Mouse (Mus musculus): ENCODE results near the gene Chrna1.
A peak's percentile ranks its signal among the peaks of the same experiment; 100 is the strongest.

The Chrna1 gene

DNA sequence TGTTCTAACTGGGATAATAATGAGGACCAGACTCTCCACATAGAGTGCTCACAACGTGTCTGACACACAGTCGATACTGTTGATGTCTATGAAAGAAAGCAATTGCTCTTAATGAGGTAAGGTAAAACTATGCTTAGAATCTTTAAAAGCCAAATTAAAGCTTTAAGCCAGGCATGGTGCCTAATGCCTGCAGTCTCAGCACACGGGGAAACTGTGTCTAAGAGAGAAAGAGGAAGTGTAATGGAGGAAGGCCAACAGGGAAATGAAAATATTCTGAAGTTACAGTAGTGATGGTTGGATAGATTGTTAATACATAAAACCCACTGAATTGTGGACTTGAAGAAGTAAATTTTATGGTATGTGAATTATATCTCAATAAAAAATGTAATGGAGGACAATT is 25.7 kb downstream of the Chrna1 start:
- no peak for DNase-seq

- no peak for DNase-seq
Observed at GRCm38 (mm10) chr2:73552926-73553325, 27.2 kb downstream of the Chrna1 start.

- DNase-seq, result peak in 1 of 2 experiments; percentile 53
Observed at GRCm38 (mm10) chr2:73550725-73551124, 29.4 kb downstream of the Chrna1 start.

- no peak for DNase-seq
Observed at GRCm38 (mm10) chr2:73548542-73548941, 31.6 kb downstream of the Chrna1 start.

GRCm38 (mm10) chr2:73547256-73547655 is 32.9 kb downstream of the Chrna1 start:
- no peak for DNase-seq

- no peak for DNase-seq
Observed at GRCm38 (mm10) chr2:73545556-73545955, 34.6 kb downstream of the Chrna1 start.

GRCm38 (mm10) chr2:73540450-73541162 is 39.5 kb downstream of the Chrna1 start:
- DNase-seq, result peak in 1 of 2 experiments; percentile 47

DNA sequence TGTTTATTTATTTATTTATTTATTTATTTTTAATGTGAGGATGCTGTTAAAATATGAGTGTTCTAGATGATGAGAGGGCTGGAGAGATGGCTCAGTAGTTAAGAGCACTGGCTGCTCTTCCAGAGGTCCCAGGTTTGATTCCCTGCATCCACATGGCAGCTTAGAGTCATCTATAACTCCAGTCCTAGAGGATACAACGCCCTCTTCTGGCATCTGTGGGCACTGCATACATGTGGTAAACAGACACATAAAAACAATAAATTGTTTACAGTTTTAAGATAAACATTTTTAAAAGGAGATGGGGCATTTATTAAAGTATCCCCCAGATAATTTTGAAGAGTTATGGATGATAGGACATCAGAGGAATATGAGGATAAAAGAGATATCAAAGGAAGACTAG is 40.4 kb downstream of the Chrna1 start:
- DNase-seq, result peak in 1 of 2 experiments; percentile 38

DNA sequence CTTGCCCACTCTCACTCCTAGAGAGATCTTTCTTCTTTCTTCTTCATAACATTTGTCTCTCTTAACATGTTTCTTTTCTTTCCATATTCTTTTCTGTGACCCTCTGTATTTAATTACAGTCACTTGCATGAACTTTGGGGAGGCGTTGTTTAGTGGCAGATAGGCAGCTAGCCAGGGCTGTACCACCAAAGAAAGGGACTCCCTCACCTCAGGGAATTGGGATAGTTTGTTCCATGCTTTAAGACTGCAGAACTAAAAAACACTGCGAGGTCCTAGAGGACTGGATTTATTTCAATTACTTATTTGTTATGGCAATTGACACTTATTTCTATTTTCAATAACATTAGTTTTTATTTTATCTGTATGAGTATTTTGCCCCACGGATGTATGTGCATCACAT is 41.0 kb downstream of the Chrna1 start:
- no peak for DNase-seq

DNA sequence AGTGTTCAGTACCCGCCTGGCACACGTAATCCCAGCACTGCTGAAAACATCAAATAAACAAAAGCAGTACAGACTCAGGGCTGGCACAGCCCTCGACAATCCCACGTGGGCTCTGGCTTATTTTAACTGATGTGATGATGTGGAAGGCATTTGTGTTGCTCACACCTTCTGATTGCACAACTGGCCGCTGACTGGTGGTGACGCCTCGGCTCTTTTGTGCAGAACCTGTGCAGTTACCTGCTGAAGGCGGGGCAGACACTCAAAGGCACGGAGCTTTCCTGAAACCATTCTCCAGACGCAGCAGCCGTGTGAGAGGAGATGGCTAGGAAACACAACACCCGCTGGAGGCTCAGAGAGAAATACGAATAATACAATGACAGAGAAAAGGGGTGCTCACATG is 41.5 kb downstream of the Chrna1 start:
- no peak for DNase-seq

DNA sequence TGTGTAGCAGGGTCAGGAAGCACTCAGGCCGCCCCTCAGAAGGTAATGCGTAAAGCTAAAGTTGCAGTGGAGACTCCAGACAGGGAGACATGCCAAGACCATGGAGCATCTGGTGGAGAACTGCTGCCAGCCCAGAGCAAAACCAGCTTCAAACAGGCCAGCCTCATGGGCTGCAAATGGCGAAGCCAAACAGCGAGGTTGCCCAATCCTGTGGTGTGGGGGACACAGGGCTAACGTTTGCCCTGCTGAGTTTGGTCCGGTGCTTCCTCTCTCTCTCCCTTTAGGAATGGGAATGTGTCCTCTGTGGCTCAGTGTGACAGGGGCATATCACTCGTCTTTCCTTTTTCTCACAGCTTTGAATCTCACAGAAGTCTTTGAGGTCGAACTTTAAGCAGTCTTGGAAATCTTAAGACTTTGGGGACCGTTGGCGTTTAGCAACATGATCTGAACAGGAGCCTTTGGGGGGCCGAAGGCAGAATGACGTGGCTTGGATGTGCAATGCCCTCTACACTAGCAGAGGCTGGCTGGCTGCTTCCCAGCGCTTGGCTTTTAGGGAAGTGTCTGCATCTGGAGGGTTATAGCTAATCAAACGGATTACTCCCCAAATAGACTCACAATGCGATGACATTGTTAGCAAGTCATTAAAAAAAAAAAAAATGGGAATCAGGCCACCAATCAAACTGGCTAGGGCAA is 43.9 kb downstream of the Chrna1 start:
- DNase-seq, result no peak

DNA sequence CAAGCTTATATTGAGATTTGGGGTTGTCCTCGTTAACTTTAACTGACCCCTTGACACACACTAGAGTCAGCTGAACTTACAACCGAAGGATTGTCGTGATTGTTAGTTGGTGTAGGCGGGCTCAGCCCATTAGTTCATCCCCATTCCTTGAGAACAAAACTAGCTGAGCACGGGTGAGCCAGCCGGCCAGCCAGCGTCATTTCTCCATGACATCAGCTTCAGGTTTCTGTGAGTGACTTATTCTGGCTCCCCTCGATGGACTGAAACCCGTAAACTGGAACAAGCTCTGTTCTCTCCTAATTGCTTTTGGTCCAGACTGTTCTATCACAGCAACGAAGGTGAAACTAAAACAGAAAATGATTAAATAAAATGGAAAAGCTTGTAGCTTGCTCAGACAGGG is 45.4 kb downstream of the Chrna1 start:
- no peak for DNase-seq

DNA sequence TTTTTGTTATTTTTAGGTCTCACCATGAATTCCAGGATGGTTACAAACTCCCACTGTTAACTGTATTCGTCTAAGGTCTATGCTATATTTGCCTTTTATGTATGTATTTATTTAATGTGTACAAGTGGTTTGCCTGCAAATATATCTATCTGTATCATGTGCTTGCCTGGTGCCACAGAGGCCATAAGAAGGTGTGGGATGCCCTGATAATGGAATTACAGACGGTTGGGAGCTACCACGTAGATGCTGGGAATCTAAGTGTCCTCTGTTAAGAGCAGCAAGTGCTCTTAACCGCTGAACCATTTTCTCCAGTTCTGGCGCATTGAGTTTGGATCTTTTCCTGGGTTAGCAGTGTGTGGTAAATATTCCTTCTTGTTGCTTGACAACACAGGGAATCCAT is 49.7 kb downstream of the Chrna1 start:
- no peak for DNase-seq

- peak; percentile 88 to 92 for DNase-seq
Observed at GRCm38 (mm10) chr2:73529356-73530330, 50.5 kb downstream of the Chrna1 start, which contains the start of gene Wipf1. TSS of gene Wipf1 (minus strand) at chr2:73529734.

- DNase-seq, result peak; percentile 60 to 70
Observed at GRCm38 (mm10) chr2:73528516-73529355, 51.4 kb downstream of the Chrna1 start.

- no peak for DNase-seq
Observed at GRCm38 (mm10) chr2:73527956-73528355, 52.2 kb downstream of the Chrna1 start.

GRCm38 (mm10) chr2:73526691-73527090 is 53.4 kb downstream of the Chrna1 start:
- DNase-seq, result peak in 1 of 2 experiments; percentile 46

DNA sequence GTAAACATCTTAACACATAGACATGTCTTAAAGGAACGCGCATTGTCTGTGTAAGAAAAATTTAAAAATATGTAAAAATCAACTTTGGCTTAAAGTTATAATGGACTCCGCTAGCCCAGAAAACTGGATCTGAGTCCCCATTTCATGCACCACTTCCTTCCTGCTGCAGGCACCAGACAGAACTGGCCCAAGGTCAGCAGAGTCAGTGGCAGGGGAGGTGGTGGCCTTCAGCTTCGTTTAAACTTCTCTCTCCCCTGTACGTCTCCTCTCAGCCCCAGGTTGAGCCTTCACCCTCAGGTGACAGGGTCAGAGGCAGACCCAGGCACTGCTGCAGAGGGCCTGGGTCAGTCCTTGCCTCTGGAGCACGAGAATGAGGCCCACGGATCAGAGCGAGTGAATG is 57.2 kb downstream of the Chrna1 start:
- no peak for DNase-seq

GRCm38 (mm10) chr2:73522336-73522735 is 57.8 kb downstream of the Chrna1 start:
- DNase-seq, result peak in 1 of 2 experiments; percentile 38

DNA sequence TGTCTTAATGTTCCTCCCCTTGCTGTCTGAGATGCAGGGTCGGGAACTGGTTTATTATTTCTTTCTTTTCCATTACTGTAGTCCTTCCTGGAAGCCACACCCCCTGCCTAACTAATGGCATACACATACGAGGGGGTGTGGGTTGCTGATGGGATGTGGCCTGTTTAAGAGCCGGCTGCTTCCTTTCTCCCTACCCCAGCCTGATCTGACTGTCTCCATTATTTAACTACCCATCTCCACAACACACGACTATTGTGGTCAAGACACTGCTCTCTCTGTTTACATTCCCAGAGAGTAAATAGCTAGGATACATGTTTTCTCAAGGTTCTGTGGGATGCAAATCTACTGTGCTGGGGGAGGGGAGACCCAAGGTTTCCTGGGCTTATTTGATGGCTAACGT is 58.4 kb downstream of the Chrna1 start:
- DNase-seq, result peak in 1 of 2 experiments; percentile 45

DNA sequence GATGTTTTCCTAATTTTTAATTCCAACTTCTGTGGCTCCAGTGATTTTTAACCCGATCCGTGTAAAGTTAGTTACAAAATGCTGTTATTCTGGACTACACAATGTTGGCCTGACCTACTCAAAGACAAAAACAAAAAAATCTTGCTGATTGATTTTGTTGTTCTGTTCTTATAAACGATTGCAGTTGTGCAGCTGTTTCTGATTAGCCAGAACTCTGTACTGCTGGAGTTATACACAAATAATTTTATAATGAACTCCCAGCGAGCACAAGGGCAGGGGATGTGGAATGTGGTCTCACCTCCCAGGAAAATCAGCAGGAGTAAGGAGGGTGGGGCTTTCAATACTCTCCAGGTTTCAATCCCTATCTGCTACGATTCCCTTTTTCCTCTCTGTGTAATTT is 61.2 kb downstream of the Chrna1 start:
- DNase-seq, result no peak

DNA sequence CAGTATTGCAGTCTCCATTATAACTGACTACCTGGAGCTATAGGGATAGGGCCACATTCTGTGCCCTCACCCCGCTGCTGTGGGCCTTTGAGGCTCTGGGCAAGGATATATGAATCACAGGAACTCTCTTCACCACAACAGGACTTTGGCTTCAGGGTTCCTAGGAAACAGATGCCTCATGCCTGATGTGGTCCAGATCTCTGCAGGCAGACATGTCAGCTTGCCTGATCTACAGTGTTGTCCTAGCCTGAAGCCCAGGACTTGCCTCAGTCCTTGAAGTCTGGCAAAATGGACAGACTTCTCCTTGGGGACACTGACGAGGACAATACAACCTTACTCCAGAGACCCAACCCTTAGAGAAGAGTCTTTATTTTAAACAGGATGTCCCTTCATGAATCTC is 61.8 kb downstream of the Chrna1 start:
- no peak for DNase-seq
